Comparison of ENCODE assay signal across 1 mouse cellular context in the genomic region with DNA sequence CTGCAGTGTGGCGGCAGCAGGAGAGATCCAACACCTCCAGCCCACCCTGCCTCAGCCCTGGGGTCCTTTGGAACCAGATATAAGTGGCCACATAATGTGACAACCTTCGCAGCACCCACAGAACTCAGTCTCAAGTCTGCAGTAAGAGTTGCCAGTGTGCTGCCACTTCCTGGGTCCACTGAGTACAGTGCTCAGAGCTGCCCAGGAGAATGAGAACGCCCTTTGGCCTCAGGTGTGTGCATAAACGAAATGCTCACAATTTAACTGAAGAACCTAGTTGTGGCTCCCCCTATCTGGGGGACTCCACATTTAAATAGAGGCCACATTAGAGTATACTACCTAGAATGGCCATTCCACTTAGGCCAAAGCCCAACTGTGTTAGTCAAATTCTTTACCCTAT.
TF ChIP-seq lines count a peak whose summit lies in the region.

No protein-coding gene starts in this region.

TF ChIP-seq in CH12.LX, 34 proteins besides CTCF, POLR2A, EP300 and RAD21 (continued from another document):
- no peak for TF ChIP-seq SMC3 (IDR thresholded peaks at IDR 0.05; ENCODE audit: low read depth, low read length)
- no peak for TF ChIP-seq MAFK (IDR thresholded peaks at IDR 0.05; ENCODE audit: insufficient replicate concordance, low read length)
- no peak for TF ChIP-seq JUN (IDR thresholded peaks at IDR 0.05; ENCODE audit: insufficient read depth, low read depth, low read length)
- TF ChIP-seq UBTF (IDR thresholded peaks at IDR 0.05; ENCODE audit: low read depth, low read length), result no peak
- no peak for TF ChIP-seq ZC3H11A (IDR thresholded peaks at IDR 0.05; ENCODE audit: low read depth, low read length)
- TF ChIP-seq CHD2 (IDR thresholded peaks at IDR 0.05; ENCODE audit: low read length), result no peak
- no peak for TF ChIP-seq CHD1 (IDR thresholded peaks at IDR 0.05; ENCODE audit: low read depth, low read length)
- no peak for TF ChIP-seq USF1 (IDR thresholded peaks at IDR 0.05; ENCODE audit: low read depth, low read length)
- TF ChIP-seq JUND (conservative IDR thresholded peaks at IDR 0.05; ENCODE audit: low read depth, low read length), result no peak
- no peak for TF ChIP-seq IRF4 (IDR thresholded peaks at IDR 0.05; ENCODE audit: low read depth, low read length)
- no peak for TF ChIP-seq ZNF384 (IDR thresholded peaks at IDR 0.05; ENCODE audit: low read depth, low read length)
